Mouse (Mus musculus) heart, adult 11 months (tissue): ENCODE results near the gene Gm10334.
"Not testable (repeated sequence)": the region's sequence is repeated elsewhere in the genome, so short reads cannot be mapped to it uniquely, and the experiment has no call there.

Experiments used
- DNase-seq: peaks from one replicate; pipeline ENCODE4 v3.0.0; 2022

Gm10334 gene

GRCm38 (mm10) chr6:41446045-41446444 lies at the start of gene Gm10334:
TSS of gene Gm10334 (minus strand) at chr6:41446145.
- DNase-seq: not testable (repeated sequence)

GRCm38 (mm10) chr6:41458632-41459031 lies 12.7 kb upstream of the Gm10334 start, which contains the start of gene Prss1:
TSS of gene Prss1 (plus strand) at chr6:41458932.
- not testable (repeated sequence) for DNase-seq

GRCm38 (mm10) chr6:41442261-41442660 lies 3.7 kb downstream of the Gm10334 start:
- not testable (repeated sequence) for DNase-seq
